Mouse (Mus musculus): Measurements from ENCODE around the gene Gm49358. TPM values are rescaled to one million over a fixed set of nuclear protein-coding genes. Genes with fewer than 3 reads are reported as not detected.
A peak's percentile ranks its signal among the peaks of the same experiment; 100 is the strongest.

Gm49358 gene
- total RNA-seq, 2 experiments from 2014 or later = not detected

DNA sequence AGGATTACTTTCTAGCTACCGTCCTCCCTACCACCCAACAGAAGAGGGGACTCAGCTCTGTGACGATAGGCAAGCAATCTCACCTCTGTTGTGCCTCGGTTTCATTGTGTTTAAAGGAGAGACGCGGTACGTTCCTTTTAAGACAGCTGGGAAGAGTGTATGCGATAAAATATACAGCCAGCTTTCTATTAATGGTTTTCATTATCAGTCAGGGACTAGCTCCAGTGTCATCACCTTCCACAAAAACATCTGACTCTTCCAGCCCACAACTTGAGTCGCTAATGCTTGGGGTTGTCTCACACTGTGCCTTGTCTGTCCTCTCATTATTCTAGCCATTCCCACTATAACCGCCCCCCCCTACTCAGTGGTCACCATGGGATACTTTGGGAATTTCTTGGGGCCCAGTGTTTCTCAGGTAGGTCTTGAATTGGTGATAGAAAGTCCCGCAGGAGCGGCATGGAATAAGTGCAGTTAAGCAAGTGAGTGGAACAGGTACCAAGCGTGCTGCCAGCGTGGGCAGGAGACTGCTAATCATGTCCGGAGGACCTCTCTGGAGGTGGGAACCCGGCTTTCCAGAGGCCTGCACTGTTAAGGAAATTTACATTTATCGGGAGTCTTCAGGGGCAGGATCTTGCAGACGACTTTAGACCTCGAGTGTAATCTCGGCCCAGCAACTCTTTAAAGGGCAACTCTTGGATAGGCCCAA lies 14.0 kb downstream of the Gm49358 start:
- no peak; the same call in 1 of the 2 replicates for ATAC-seq (ENCODE audit: poor library complexity, severe bottlenecking)

DNA sequence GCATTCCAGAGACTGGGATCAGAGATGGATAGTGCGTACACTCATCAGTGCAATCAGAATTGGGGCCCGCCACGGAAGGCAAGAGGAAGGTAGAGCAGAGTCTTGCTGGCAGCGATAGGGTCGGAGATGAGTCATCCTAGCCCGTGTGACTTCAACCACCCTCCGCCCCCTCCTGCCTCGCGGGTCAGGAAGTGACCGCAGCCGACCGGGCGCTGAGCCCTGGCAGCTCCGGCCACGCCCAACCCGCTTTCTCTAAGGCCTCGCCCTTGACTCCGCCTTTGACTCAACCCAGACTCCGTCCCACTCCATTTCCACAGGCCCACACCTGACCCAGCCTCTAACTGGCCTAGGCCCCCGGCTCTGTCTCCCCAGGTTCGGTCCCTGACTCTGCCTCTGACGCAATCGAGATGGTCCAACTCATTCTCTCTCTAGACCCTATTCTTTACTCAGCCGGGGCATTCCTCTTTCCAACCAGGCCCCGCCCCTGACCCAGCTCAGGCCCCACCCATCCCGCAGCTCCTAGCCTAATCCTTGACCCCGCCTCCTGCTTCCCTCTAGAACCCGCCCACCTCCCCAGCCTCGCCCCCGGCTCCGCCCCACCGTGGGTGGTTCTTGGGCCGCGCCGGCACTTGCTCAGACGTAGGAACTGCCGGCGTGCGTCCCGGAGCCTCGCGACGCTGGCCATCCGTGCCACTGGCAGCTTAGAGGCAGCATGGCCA lies 14.8 kb downstream of the Gm49358 start, which contains the start of gene Nt5dc3:
TSS of gene Nt5dc3 (plus strand) at position 608 of the 719 bp plus-strand sequence.
- peak; percentile 85 for ATAC-seq (ENCODE audit: poor library complexity, severe bottlenecking)

DNA sequence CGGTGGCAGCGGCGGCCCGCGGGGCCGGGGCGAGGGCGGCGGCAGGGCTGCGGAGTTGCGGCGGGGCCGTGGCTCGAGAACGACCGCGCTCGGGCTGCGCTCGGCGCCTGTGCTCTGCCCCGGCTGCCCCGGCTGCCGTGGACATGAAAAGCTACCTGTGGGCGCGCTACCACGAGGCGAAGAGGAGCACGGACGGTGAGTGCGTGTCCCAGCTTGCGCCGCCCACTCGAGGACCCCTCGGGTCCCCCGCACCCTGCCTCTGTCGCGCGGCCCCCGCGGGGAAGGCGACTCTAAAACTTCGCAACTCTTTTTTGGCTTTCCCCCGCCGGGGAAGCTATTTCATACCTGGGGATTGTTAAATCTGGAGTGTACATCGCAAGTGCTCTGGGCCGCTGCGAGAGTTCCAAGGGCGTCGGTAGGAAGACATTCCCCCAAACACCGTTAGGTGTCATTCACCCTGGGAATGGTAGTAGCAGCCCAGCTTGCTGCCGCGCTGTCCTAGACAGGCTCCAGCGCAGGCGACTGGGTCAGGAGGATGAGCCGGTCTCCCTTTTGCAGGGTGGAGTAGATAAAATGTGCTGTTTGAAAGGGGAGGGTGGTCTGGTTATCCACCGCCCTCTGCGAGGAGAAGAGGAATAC lies 15.5 kb downstream of the Gm49358 start:
- peak; percentile 0; the same call in 1 of the 2 replicates for ATAC-seq (ENCODE audit: poor library complexity, severe bottlenecking)

DNA sequence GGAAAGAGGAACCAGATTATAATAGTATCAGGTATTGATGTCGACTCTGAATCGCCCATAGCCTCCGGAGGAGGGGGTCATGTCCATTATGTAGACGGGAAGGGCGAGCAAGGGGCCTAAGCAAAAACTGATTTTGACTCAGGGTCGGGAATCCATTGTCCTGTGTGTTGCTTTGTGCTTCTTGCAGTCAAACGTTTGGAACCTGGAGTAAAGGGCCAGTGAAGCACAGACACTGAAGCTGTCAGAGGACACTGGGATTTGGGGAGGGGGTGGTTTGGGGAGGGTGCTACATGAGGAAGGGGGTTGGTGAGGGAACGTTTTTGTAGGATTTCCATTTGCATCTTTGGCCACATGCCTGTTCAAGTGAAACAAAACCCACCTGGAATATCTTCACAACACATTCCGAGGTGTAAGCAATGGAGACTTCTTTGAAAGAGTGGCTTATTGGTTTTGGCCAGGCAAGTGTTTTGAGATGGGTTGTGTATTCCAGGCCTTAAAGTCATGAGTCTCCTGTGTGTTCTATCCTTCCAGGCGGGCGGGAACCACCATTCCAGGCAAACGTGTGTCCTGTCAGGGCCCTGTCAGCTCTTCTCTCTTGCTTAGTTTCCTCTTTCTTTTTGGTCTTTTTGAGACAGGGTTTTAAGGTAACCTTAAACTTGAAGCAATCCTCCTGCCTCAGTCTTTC lies 16.2 kb downstream of the Gm49358 start:
- ATAC-seq (ENCODE audit: poor library complexity, severe bottlenecking) = no peak; the same call in 1 of the 2 replicates

DNA sequence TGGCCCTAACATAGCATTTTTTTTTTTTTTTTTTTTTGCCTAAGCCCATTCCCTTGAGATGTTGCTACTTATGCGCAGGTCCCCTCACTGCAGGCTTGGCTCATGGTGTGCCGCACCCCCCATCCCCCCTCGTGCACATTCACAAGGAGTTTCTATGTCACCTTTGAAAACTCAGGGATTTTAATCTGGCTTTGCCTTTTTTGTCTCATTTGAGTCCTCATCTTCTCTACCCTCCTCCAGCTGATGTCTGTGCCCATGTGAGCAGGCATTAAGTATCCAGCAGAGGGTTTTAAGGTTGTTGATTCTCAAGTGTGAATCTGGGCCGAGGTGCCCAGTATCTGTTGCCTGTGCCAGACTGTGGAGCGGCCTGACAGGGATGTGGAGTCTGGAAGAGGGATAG lies 17.9 kb downstream of the Gm49358 start:
- ATAC-seq (ENCODE audit: poor library complexity, severe bottlenecking) = no peak

DNA sequence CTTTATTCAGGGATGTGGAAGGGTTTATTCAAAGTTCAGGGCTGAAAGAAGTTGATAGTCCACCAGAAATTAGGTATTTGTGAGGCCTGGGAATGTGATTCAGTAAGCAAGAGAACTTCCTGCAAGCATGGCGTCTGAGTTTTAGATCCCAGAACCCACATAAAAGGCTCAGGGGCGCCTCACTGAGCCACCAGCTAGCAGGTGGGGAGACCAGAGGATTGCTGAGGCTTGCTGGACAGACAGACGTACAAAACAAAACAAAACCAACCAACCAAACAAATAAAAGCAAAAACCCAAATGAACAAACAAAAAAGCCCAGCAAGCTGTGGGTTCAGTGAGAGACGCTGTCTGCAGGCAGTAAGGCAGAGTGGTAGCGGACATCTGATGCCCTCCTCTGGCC lies 18.9 kb downstream of the Gm49358 start:
- no peak for ATAC-seq (ENCODE audit: poor library complexity, severe bottlenecking)

DNA sequence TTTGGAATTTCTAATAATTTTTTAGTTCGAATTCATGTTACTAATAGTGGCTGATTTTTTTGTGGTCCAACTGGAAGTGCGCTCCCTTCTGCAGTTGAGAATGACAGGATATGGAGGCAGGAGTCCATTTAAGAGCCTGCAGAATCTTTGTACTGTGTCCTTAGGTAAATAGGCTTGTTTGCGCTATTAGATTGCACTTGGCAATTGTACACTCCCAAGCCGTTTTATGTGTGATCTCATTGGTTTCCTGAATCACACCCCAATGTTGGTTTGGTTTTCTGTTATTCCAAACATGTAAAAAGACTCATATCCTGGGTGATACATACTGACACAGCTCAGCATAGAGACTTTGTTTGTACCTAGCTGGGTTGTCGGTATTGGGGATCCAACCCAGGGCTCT lies 19.8 kb downstream of the Gm49358 start:
- no peak for ATAC-seq (ENCODE audit: poor library complexity, severe bottlenecking)

DNA sequence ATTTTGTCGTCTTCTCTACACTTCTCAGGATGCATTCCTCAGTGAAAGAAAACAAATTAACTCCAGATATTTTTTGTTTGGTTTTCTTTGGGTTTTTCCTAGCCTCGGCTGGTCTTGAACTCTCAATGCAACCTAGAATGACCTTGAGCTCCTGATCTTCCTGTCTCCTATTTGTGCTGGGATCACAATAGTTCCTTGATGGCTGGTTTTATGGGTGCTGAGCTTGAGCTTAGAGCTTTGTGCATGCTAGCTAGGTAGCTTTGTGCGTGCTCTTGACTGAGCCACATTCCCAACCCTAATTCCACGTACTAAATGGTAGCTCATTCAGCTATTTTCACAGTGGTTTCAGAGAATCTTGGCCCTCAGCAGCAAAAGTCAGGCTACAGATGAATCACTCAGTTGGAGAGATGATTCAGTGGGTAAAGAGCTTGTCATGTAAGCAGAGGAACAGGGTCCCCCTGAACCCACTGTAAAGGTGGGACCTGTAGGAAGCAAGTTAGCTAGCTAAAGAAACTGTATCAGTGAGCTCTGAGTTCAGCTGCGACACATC lies 20.4 kb downstream of the Gm49358 start:
- ATAC-seq (ENCODE audit: poor library complexity, severe bottlenecking) = no peak

DNA sequence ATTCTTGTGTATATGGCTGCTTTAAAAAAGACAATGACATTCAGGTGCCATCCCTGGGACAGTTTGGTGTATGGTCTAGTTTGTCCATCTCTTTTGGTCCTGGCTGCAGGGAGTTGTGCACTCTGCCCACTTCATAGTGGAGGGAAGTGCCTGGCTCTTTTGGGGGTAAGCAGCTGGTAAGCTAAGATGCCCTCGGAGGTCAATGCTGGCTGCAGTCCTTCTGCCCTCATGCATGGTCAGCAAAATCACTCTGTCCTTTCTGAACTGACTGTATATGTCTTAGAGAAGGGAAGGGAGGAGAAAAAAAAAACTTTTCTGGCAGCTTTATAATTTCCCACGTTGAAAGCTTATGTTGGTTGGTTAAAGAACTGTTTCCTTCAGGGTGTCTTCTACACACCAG lies 21.6 kb downstream of the Gm49358 start:
- ATAC-seq (ENCODE audit: poor library complexity, severe bottlenecking) = no peak

DNA sequence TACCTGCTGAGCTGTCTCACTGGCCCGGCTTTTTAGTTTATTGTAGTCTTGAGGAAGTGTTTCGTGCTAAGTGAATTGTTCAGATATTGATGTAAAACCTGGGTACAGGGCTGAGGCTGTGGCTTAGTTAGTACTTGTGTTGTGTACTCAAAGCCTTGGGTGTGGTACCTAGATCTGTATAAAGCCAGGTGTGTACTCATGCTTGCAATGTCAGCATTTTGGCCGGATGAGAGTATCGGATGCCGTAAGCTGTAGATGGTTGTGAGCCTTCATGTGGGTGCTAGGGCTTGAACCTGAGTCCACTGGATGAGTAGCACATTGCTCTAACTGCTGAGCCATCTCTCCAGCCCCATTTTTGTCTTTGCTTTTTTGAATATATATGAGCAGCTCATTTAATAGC lies 22.3 kb downstream of the Gm49358 start:
- no peak for ATAC-seq (ENCODE audit: poor library complexity, severe bottlenecking)

DNA sequence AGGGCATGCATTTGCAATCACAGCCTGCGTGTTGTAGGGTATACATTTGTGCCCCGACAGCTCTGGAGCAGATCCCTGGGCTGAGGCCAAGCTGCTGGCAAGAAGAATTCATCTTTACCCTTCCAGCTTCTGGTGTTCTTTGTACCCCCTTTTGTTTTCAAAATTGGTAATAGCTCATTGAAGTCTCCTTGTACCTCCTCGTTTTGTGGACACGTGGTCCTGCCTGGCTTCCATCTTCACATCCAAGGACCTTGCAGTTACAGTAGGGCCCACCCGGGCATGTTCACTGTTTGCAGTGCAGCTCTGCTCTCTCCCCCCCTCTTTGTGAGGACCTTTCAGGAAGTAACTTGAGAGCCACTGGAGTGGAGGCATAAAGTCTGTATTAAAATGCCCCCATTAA lies 24.4 kb downstream of the Gm49358 start:
- ATAC-seq (ENCODE audit: poor library complexity, severe bottlenecking) = no peak

DNA sequence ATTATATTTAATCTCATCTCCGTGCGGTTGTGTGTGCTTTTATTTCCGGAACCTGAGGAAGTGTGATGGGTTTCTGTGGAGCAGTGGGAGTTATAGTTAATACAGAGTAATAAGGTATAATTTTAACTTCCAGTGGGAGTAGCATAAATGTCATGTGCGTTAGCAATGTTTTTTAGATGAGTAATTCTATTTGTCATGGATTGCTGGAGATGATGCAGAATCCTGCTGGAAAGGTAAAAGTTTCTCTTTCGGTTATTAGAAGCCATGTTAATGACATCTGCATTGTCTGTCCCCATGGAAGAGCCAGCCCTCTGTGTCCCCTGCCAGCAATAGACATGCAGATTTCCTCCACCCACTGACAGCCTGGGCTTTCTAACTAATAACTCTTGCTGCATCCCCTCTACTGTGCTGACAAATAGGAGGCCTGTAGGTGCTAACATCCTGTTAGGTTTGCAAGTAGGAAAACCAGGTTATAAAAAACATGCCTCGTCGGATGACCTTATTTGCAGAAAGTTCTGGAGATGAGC lies 25.4 kb downstream of the Gm49358 start:
- ATAC-seq (ENCODE audit: poor library complexity, severe bottlenecking) = no peak

DNA sequence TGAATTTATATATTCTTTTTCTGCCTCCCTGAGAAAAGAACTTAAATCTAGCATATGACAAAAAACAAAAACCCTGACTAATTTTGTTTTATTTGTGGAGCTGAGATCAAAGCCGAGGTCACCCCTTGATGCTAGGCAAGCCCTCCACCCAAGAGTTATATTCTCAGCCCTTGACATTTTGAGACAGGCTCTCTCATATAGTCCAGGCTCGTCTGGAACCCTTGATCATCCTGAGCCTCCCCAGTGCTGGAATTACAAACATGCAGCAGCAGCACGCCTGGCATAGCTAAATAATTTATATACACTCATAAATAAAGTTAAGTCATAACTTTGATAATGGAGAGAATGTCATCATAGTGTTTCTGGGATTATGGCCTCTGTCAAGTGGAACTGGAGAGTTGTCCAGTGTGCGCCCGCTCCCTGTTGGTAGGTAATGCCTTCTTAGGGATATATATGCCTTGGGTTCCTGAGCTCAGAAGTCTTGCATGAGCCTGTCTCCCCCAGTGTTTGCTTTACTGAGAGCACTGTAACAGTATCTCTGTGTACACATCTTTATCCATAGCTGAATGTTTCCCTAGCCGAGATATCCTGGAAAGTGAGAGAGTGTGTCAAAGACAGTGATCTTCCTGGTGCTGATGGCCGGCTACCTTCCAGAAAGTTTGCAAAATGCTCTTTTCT lies 27.9 kb downstream of the Gm49358 start:
- ATAC-seq (ENCODE audit: poor library complexity, severe bottlenecking) = no peak

DNA sequence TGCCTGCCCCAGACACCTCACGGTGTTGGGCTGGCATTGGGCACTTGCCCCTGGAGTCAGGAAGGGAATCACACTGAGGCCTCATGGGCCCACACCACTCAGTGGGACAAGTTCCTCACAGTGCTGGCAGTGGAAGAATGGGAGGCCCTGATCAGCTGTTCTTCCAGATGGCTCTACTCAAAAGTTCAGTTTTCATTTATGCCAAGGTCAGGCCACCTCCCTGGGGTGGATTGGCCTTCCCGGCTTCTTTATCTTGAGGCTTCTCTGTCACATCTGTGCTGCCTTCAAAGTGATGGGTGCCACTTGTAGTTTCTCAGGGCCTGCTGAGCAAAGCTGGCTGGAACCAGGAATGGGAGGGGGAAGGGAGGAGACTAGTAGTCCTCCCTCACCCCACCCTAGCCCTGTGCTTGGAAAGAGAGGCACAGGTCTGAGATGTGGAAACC lies 29.8 kb downstream of the Gm49358 start:
- ATAC-seq (ENCODE audit: poor library complexity, severe bottlenecking) = no peak

DNA sequence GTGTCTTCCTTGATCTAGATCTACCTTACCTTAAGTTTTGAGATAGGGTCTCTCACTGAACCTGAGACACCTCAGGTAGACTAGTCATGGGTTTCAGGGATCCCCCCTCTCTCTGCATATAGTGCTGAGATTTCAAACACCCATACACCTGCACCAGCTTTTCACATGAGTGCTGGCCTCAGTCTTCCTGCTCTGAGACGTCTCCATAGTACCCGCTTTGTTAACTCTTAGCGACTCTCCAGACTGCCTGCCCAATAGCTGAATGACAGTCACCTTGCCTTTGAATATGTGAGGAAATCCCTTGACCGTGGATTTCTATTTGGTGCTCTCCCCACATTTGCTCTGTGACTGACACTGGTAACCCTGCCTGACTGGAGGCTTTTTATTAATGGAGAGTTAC lies 30.4 kb downstream of the Gm49358 start:
- ATAC-seq (ENCODE audit: poor library complexity, severe bottlenecking) = no peak

DNA sequence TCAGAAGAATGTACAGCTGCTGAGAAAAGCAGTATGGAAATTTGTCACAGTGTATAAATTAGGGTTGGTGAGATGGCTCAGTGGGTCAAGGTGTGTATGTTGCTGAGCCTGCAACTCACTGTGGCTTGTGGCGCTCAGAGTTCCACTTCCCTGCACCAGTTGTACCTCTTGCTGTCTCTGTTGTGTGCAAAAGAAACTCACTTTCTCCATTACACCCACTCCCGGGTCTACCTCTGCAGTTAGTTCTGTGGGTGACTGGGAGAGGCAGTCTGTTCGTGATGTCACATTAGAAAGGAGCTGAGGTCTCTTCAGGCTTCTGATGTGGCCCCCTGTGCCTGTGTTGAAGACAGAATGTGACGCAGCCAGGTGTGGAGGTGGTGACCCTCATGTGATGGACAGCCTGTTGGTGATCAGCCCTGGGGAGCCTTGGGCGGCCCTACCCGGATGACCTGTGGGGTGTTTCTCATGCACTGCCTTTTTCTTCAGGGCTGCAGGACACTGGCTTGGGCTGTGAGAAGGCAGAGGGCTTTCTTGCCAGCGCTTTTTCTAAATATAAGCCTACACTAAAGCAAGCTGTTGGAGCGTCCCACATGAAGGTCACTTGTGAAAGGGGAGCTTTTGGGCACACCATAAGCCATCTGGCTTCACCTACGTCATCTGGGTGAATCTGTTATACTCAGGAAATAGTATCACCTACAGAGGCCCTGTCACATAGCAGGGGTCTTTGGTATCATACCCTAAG lies 31.2 kb downstream of the Gm49358 start:
- no peak for ATAC-seq (ENCODE audit: poor library complexity, severe bottlenecking)

DNA sequence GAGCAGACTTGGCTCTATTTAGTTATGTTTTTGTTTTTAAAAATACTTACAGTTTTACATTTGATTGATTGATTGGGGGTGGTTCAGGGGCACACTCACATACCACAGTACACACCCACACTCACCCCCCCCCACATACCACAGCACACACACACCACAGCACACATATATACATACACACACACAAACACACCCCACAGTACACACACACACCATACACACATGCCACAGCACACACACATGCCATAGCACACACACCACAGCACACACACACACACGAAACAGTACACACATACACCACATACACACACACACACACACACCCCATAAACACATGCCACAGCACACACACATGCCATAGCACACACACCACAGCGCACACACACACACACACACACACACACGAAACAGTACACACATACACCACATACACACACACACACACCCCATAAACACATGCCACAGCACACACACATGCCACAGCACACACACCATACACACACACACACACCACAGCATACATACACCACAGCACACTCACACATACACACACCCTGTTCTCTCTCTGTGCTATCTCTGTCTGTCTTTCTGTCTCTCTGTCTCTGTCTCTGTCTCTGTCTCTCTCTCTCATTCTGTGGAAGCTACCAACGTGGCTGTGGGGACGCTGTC lies 32.4 kb downstream of the Gm49358 start:
- ATAC-seq (ENCODE audit: poor library complexity, severe bottlenecking) = no peak

DNA sequence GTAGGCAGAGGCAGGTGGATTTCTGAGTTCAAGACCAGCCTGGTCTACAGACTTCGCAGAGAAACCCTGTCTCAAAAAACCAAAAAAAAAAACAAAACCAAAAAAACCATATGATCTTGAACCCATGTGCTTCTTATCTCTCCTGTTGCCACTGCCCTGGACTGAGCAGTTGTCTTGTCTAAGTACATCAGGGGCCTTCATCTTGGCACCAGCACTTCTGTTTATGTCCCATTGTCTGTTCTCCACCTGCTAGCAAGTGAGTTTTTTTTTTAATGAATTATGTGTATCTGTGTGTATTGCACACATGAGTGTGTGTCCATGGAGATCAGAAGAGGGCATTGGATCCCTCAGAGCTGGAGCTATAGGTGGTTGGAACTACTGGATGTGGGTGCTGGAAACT lies 43.6 kb downstream of the Gm49358 start:
- ATAC-seq (ENCODE audit: poor library complexity, severe bottlenecking) = no peak

Measured in megakaryocyte, adult 5-6 weeks (primary cell).